In genomic region chr12:35895875-35896763, GRCm38 (mm10) we compare ENCODE assay signal across 8 mouse cellular contexts. TPM values are rescaled to one million over a fixed set of nuclear protein-coding genes. Genes with fewer than 3 reads are reported as not detected.
DNase-seq lines count a peak whose midpoint lies in the region; ATAC-seq and TF ChIP-seq lines count a peak whose summit lies in the region.

No protein-coding gene starts in this region.

- peak; percentile 61; the same call in 1 of the 2 replicates for TF ChIP-seq CTCF in cortical plate, adult 2 months (IDR thresholded peaks at IDR 0.05; ENCODE audit: extremely low read depth, insufficient read depth, low read length)

- H3K27me3 ChIP-seq in heart, embryonic 10.5 days (ENCODE audit: insufficient read depth, poor library complexity, severe bottlenecking), result no peaks in the 10 kb centered on the region
- H3K27me3 ChIP-seq in kidney, embryonic 14.5 days (ENCODE audit: control insufficient read depth, insufficient read depth, low read length), result no peaks in the 10 kb centered on the region
- H3K27me3 ChIP-seq in liver, embryonic 12.5 days (replicated peaks), result no peaks in the 10 kb centered on the region

- peak overlapping the region; percentile 53 for H3K4me3 ChIP-seq in cortical plate, adult 2 months (ENCODE audit: insufficient read depth, low read length)
- peak overlapping the region; percentile 55 for H3K4me3 ChIP-seq in heart, embryonic 10.5 days
- H3K4me3 ChIP-seq in kidney, embryonic 14.5 days (ENCODE audit: low read length), result peak overlapping the region; percentile 32
- 0 out of 2 replicates have a peak overlapping the region, but pooled peaks have one; percentile 19 for H3K4me3 ChIP-seq in liver, embryonic 12.5 days

- no peaks in the 10 kb centered on the region; the same call in 1 of the 2 replicates for H3K4me1 ChIP-seq in cortical plate, adult 2 months (ENCODE audit: control insufficient read depth, insufficient read depth, low read length)
- peaks cover 6% of the 10 kb centered on the region; the same call in 1 of the 2 replicates for H3K4me1 ChIP-seq in heart, embryonic 10.5 days
- H3K4me1 ChIP-seq in kidney, embryonic 14.5 days (ENCODE audit: control insufficient read depth, insufficient read depth, low read length), result 0 out of 2 replicates have a peak, but pooled peaks cover 2% of the 10 kb centered on the region
- no peaks in the 10 kb centered on the region for H3K4me1 ChIP-seq in liver, embryonic 12.5 days

- 31% methylated on average over 20 of the region's 20 CpGs for WGBS in heart, embryonic 10.5 days
- 31% methylated on average over 20 of the region's 20 CpGs for WGBS in kidney, embryonic 14.5 days
- WGBS in liver, embryonic 12.5 days (ENCODE audit: insufficient replicate concordance), result 29% methylated on average over 20 of the region's 20 CpGs

- peak overlapping the region; percentile 57 for H3K4me2 ChIP-seq in kidney, embryonic 14.5 days (replicated peaks; ENCODE audit: low read depth, low read length)
- H3K4me2 ChIP-seq in liver, embryonic 12.5 days, result peak overlapping the region; percentile 44

- no peaks in the 10 kb centered on the region for H3K9me3 ChIP-seq in heart, embryonic 10.5 days
- no peaks in the 10 kb centered on the region for H3K9me3 ChIP-seq in kidney, embryonic 14.5 days (ENCODE audit: control insufficient read depth, low read length)
- no peaks in the 10 kb centered on the region for H3K9me3 ChIP-seq in liver, embryonic 12.5 days (replicated peaks)

- DNase-seq in A20 (ENCODE audit: low read depth, low spot score), result peak; percentile 65
- DNase-seq in T-cell, adult 2 months (ENCODE audit: low spot score), result peak; percentile 34
- no peak for DNase-seq in heart, embryonic 10.5 days (ENCODE audit: low spot score)
- DNase-seq in natural killer cell, adult 2 months (ENCODE audit: low spot score in 2 of 2), result peak; percentile 17 to 50
- DNase-seq in thymus, postnatal 14 days, result peak; percentile 54

- no peak overlapping the region for H3K27ac ChIP-seq in cortical plate, adult 2 months (ENCODE audit: insufficient read depth, low read length)
- no peak overlapping the region for H3K27ac ChIP-seq in heart, embryonic 10.5 days
- no peak overlapping the region for H3K27ac ChIP-seq in kidney, embryonic 14.5 days (ENCODE audit: low read depth, low read length)
- no peak overlapping the region for H3K27ac ChIP-seq in liver, embryonic 12.5 days

- ATAC-seq in kidney, embryonic 14.5 days (ENCODE audit: low FRiP score, low TSS enrichment), result peak; percentile 66
- ATAC-seq in liver, embryonic 12.5 days, result no peak

- no peaks in the 10 kb centered on the region for H3K36me3 ChIP-seq in heart, embryonic 10.5 days
- no peaks in the 10 kb centered on the region for H3K36me3 ChIP-seq in kidney, embryonic 14.5 days (ENCODE audit: control insufficient read depth, insufficient read depth, low read length)
- H3K36me3 ChIP-seq in liver, embryonic 12.5 days, result no peaks in the 10 kb centered on the region

- no peak overlapping the region for H3K9ac ChIP-seq in kidney, embryonic 14.5 days (ENCODE audit: low read depth, low read length)
- no peak overlapping the region for H3K9ac ChIP-seq in liver, embryonic 12.5 days

- TF ChIP-seq POLR2A in cortical plate, adult 2 months (IDR thresholded peaks at IDR 0.05; ENCODE audit: extremely low read depth, insufficient read depth, low read length), result no peak

RNA-seq across cellular contexts. Expression of gene Agr3, which starts 29.3 kb away (rescaled TPM):
- not detected in 2 replicates for polyA plus RNA-seq in cortical plate, adult 2 months (2012; rRNA removed)
- polyA plus RNA-seq in heart, embryonic 10.5 days (2016; fragmentation: Nextera tagmentation; extraction: Ambion mirVana), result not detected in 2 replicates
- polyA plus RNA-seq in kidney, embryonic 14.5 days (2014; fragmentation: Nextera tagmentation; extraction: Ambion mirVana), result not detected in 2 replicates
- not detected in 2 replicates for polyA plus RNA-seq in liver, embryonic 12.5 days (2016; fragmentation: Nextera tagmentation; extraction: Ambion mirVana)
